Mouse (Mus musculus) megakaryocyte, embryonic 14.5 days (primary cell): ENCODE measurements around the gene Fbxl3. TPM values are rescaled to one million over a fixed set of nuclear protein-coding genes. Genes with fewer than 3 reads are reported as not detected.

Experiments
- H3K27me3 ChIP-seq: replicated peaks from 2 replicates; pipeline ENCODE3; 2012; ENCODE audit warnings: inconsistent platforms
- H3K36me3 ChIP-seq: replicated peaks from 2 replicates; pipeline ENCODE3; 2012; ENCODE audit warnings: low read length, inconsistent platforms, mixed read lengths
- H3K4me1 ChIP-seq: 2 replicates; pipeline ENCODE4 v1.6.1; 2012; ENCODE audit warnings: inconsistent platforms
- H3K4me3 ChIP-seq: replicated peaks from 2 replicates; pipeline ENCODE3; 2012; ENCODE audit warnings: moderate library complexity, mild to moderate bottlenecking, inconsistent platforms
- H3K9me3 ChIP-seq: 2 replicates; pipeline ENCODE4 v1.6.1; 2012; ENCODE audit warnings: inconsistent platforms
- FLI1 ChIP-seq: IDR thresholded peaks from 2 replicates; pipeline ENCODE4 v1.6.1; 2012; ENCODE audit warnings: low read length, inconsistent platforms, mixed read lengths
- GATA1 ChIP-seq: IDR thresholded peaks from 3 replicates; pipeline ENCODE4 v1.6.1; 2012; ENCODE audit warnings: mixed read lengths, low read length, inconsistent platforms, borderline replicate concordance
- polyA plus RNA-seq: library from polyadenylated mRNA; stranded (reverse); fragments of >175 nt; gene quantifications from 2 replicates; pipeline ENCODE4 v1.2.3, GENCODE M21; 2012; ENCODE audit warnings: low replicate concordance; ENCODE audit not compliant: insufficient read depth

Gene Fbxl3
- polyA plus RNA-seq, 1 experiment: 5.1 TPM

- H3K4me3 ChIP-seq: peak overlapping the region; percentile 46
- H3K4me1 ChIP-seq: peaks cover 52% of the 10 kb centered on the region
- H3K36me3 ChIP-seq: no peaks in the 10 kb centered on the region
- TF ChIP-seq GATA1 (no peak), FLI1 (no peak)
- no peaks in the 10 kb centered on the region for H3K27me3 ChIP-seq
- H3K9me3 ChIP-seq: no peaks in the 10 kb centered on the region
Measured at GRCm38 (mm10) chr14:103051159-103051769, 48.1 kb downstream of the Fbxl3 start.

- Histone ChIP-seq H3K36me3 (no peaks in the 10 kb centered on the region), H3K4me3 (peak overlapping the region; percentile 83), H3K4me1 (peaks cover 41% of the 10 kb centered on the region), H3K27me3 (no peaks in the 10 kb centered on the region), H3K9me3 (no peaks in the 10 kb centered on the region)
- TF ChIP-seq GATA1 (no peak; the same call in 2 of the 3 replicates), FLI1 (no peak)
Measured at GRCm38 (mm10) chr14:103048292-103049086, 50.9 kb downstream of the Fbxl3 start.

GRCm38 (mm10) chr14:103046677-103047076, 52.7 kb downstream of the Fbxl3 start, which contains the start of gene Acod1:
TSS of gene Acod1 (plus strand) at chr14:103046977.
- Histone ChIP-seq H3K9me3 (no peaks in the 10 kb centered on the region), H3K4me1 (peaks cover 41% of the 10 kb centered on the region), H3K27me3 (no peaks in the 10 kb centered on the region), H3K36me3 (no peaks in the 10 kb centered on the region), H3K4me3 (peak within 1 kb of the TSS; percentile 46)
- TF ChIP-seq GATA1: no peak
- no peak for TF ChIP-seq FLI1

GRCm38 (mm10) chr14:103037016-103037415, 62.4 kb downstream of the Fbxl3 start:
- Histone ChIP-seq H3K4me1 (peaks cover 8% of the 10 kb centered on the region), H3K4me3 (no peak overlapping the region), H3K36me3 (no peaks in the 10 kb centered on the region), H3K9me3 (no peaks in the 10 kb centered on the region), H3K27me3 (no peaks in the 10 kb centered on the region)
- no peak for TF ChIP-seq GATA1
- TF ChIP-seq FLI1: no peak

- Histone ChIP-seq H3K9me3 (no peaks in the 10 kb centered on the region), H3K27me3 (no peaks in the 10 kb centered on the region), H3K4me1 (peaks cover 8% of the 10 kb centered on the region), H3K4me3 (no peak overlapping the region), H3K36me3 (no peaks in the 10 kb centered on the region)
- TF ChIP-seq GATA1: no peak
- no peak for TF ChIP-seq FLI1
Measured at GRCm38 (mm10) chr14:103034076-103034475, 65.3 kb downstream of the Fbxl3 start.

GRCm38 (mm10) chr14:103033271-103033823, 66.0 kb downstream of the Fbxl3 start:
- no peaks in the 10 kb centered on the region for H3K9me3 ChIP-seq
- peak overlapping the region; percentile 81 for H3K4me3 ChIP-seq
- TF ChIP-seq GATA1 (no peak), FLI1 (no peak)
- no peaks in the 10 kb centered on the region for H3K27me3 ChIP-seq
- H3K36me3 ChIP-seq: no peaks in the 10 kb centered on the region
- peaks cover 8% of the 10 kb centered on the region for H3K4me1 ChIP-seq

Other genes starting within 250 kb of the Fbxl3 start
- 7.0 and 13.9 TPM in 2 replicates for gene Kctd12, start 116.9 kb downstream of the Fbxl3 start, polyA plus RNA-seq
- 0.13 TPM in 1 of 2 replicates, not detected in the other for gene Acod1, start 52.6 kb downstream of the Fbxl3 start, polyA plus RNA-seq
- gene Cln5, start 29.4 kb downstream of the Fbxl3 start, polyA plus RNA-seq: 1.8 and 3.6 TPM in 2 replicates
- gene Mycbp2, start 247.2 kb upstream of the Fbxl3 start, polyA plus RNA-seq: 4.4 and 5.9 TPM in 2 replicates